8 mouse cellular contexts compared by ENCODE assay signal in genomic region chr8:110705391-110706287, GRCm38 (mm10). TPM values are rescaled to one million over a fixed set of nuclear protein-coding genes. Genes with fewer than 3 reads are reported as not detected.
A peak's percentile ranks its signal among the peaks of the same experiment; 100 is the strongest.
DNase-seq lines count a peak whose midpoint lies in the region; ATAC-seq lines count a peak whose summit lies in the region.

No protein-coding gene starts in this region.

- no peak overlapping the region for H3K9ac ChIP-seq in hindbrain, embryonic 11.5 days (ENCODE audit: low read depth, low read length)
- H3K9ac ChIP-seq in limb, embryonic 13.5 days, result no peak overlapping the region

- 0 out of 2 replicates have a peak overlapping the region, but pooled peaks have one; percentile 14 for H3K27ac ChIP-seq in hindbrain, embryonic 10.5 days
- H3K27ac ChIP-seq in hindbrain, embryonic 11.5 days (ENCODE audit: low read depth, low read length), result no peak overlapping the region
- H3K27ac ChIP-seq in limb, embryonic 13.5 days, result peak overlapping the region; percentile 48

- no peak overlapping the region for H3K4me3 ChIP-seq in hindbrain, embryonic 10.5 days
- no peak overlapping the region for H3K4me3 ChIP-seq in hindbrain, embryonic 11.5 days (ENCODE audit: low read depth, low read length)
- no peak overlapping the region for H3K4me3 ChIP-seq in limb, embryonic 13.5 days

- no peak for DNase-seq in hindbrain, embryonic 10.5 days (ENCODE audit: low spot score)
- DNase-seq in hindbrain, embryonic 11.5 days (ENCODE audit: low spot score), result no peak
- DNase-seq in cerebellum, adult 11-12 months, result peak; percentile 93
- peak; percentile 78 to 87 for DNase-seq in cerebellum, postnatal 10 days
- DNase-seq in adipocyte (ENCODE audit: low spot score), result no peak
- no peak for DNase-seq in left cerebral cortex, adult 11 months (ENCODE audit: low spot score)
- DNase-seq in kidney, postnatal 14 days, result no peak

- 73% methylated on average over 14 of the region's 14 CpGs for WGBS in hindbrain, embryonic 10.5 days
- WGBS in hindbrain, embryonic 11.5 days, result 76% methylated on average over 14 of the region's 14 CpGs
- WGBS in limb, embryonic 13.5 days, result 67% methylated on average over 14 of the region's 14 CpGs

- H3K4me2 ChIP-seq in hindbrain, embryonic 11.5 days (replicated peaks; ENCODE audit: low read depth, low read length), result no peak overlapping the region
- H3K4me2 ChIP-seq in limb, embryonic 13.5 days (replicated peaks), result no peak overlapping the region

- H3K36me3 ChIP-seq in hindbrain, embryonic 10.5 days, result peaks cover 68% of the 10 kb centered on the region
- no peaks in the 10 kb centered on the region for H3K36me3 ChIP-seq in hindbrain, embryonic 11.5 days (ENCODE audit: control insufficient read depth, insufficient read depth, low read length)
- H3K36me3 ChIP-seq in limb, embryonic 13.5 days, result peaks cover 15% of the 10 kb centered on the region; the same call in 1 of the 2 replicates

- peaks cover 55% of the 10 kb centered on the region for H3K4me1 ChIP-seq in hindbrain, embryonic 10.5 days (replicated peaks)
- H3K4me1 ChIP-seq in hindbrain, embryonic 11.5 days (replicated peaks; ENCODE audit: control insufficient read depth, insufficient read depth, low read length), result no peaks in the 10 kb centered on the region
- peaks cover 66% of the 10 kb centered on the region for H3K4me1 ChIP-seq in limb, embryonic 13.5 days

- no peaks in the 10 kb centered on the region for H3K27me3 ChIP-seq in hindbrain, embryonic 10.5 days (ENCODE audit: insufficient read depth, poor library complexity, severe bottlenecking)
- no peaks in the 10 kb centered on the region for H3K27me3 ChIP-seq in hindbrain, embryonic 11.5 days (ENCODE audit: control insufficient read depth, insufficient read depth, low read length)
- H3K27me3 ChIP-seq in limb, embryonic 13.5 days, result no peaks in the 10 kb centered on the region

- H3K9me3 ChIP-seq in hindbrain, embryonic 10.5 days, result no peaks in the 10 kb centered on the region
- no peaks in the 10 kb centered on the region for H3K9me3 ChIP-seq in hindbrain, embryonic 11.5 days (ENCODE audit: control insufficient read depth, low read length)
- H3K9me3 ChIP-seq in limb, embryonic 13.5 days, result no peaks in the 10 kb centered on the region

- ATAC-seq in hindbrain, embryonic 11.5 days (ENCODE audit: low FRiP score), result no peak
- no peak for ATAC-seq in limb, embryonic 13.5 days (ENCODE audit: low FRiP score, low read depth)

RNA-seq across cellular contexts. Expression of gene Mtss1l, which starts 15.6 kb away (rescaled TPM):
- 6.4 and 6.9 TPM in 2 replicates for polyA plus RNA-seq in hindbrain, embryonic 10.5 days (2016; fragmentation: Nextera tagmentation; extraction: Ambion mirVana)
- 10.5 and 10.8 TPM in 2 replicates for polyA plus RNA-seq in hindbrain, embryonic 11.5 days (2014; fragmentation: Nextera tagmentation; extraction: Ambion mirVana)
- polyA plus RNA-seq in limb, embryonic 13.5 days (2015; fragmentation: Nextera tagmentation; extraction: Ambion mirVana), result 10.4 and 11.7 TPM in 2 replicates

Comparison
In these comparisons a context has a peak if more than half of its experiments do, and no peak if none do; other contexts are left out.
1. DNase-seq: peak in cerebellum, adult 11-12 months (single experiment) and cerebellum, postnatal 10 days (2 of 2); none in hindbrain, embryonic 10.5 days (single experiment), hindbrain, embryonic 11.5 days (single experiment), adipocyte (single experiment), left cerebral cortex, adult 11 months (single experiment) and kidney, postnatal 14 days (single experiment).